Mouse (Mus musculus) erythroblast, embryonic 14.5 days (primary cell): ENCODE measurements at regions not wholly inside any gene's neighbourhood (a gene's known extent, or its start where the extent isn't known, plus 50 kb on each side); places are given as distances from the start of the nearest gene placed in this dataset.

Experiments used
- GATA1 ChIP-seq: IDR thresholded peaks from 2 replicates; pipeline ENCODE4 v1.6.1; 2012; ENCODE audit warnings: low read length, inconsistent platforms, mixed read lengths
- TAL1 ChIP-seq: IDR thresholded peaks from 3 replicates; pipeline ENCODE4 v1.6.1; 2012; ENCODE audit warnings: low read length, inconsistent platforms, mixed read lengths

- TF ChIP-seq GATA1, result no peak
- no peak for TF ChIP-seq TAL1
These were observed 78.0 kb upstream of the Ralgps2 start for GRCm38 (mm10) chr1:157017198-157017994.
